Comparison of ENCODE assay signal across 9 mouse cellular contexts in the genomic region with DNA sequence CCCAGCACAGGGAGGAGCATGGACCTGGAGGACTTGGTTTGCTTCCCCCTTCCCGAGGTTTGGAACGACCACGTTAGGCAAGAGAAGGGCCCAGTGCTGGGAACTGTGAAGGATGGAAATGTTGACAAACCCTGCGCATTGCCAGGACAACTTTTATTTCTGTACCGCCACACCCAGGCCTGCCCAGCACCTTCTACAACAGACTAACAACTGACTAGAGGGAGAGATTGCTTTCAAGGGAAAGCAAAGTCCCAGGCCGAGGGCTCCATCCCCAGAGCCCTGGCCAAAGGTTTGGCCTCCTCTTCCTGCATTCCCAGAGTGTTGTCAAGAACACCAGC. TPM values are rescaled to one million over a fixed set of nuclear protein-coding genes. Genes with fewer than 3 reads are reported as not detected.
DNase-seq lines count a peak whose midpoint lies in the region; ATAC-seq and TF ChIP-seq lines count a peak whose summit lies in the region.
"Had no signal": no experiment of that assay in that cellular context is flagged by ENCODE, and none has a peak within 500 bp of the region (broad histone marks: within the 10 kb centered on the region; RNA-seq: fewer than 3 reads in every experiment).

No protein-coding gene starts in this region.

- H3K9ac ChIP-seq in heart, embryonic 13.5 days = peak overlapping the region; percentile 70
- H3K9ac ChIP-seq in ES-Bruce4 (ENCODE audit: low read depth, poor library complexity, severe bottlenecking) = peak overlapping the region; percentile 8; the same call in 1 of the 2 replicates
- H3K9ac ChIP-seq in hindbrain, embryonic 14.5 days = peak overlapping the region; percentile 6; the same call in 1 of the 2 replicates
- H3K9ac ChIP-seq in lung, embryonic 16.5 days (ENCODE audit: low read length) = peak overlapping the region; percentile 50; the same call in 1 of the 2 replicates
- H3K9ac ChIP-seq in forebrain, embryonic 12.5 days = no peak overlapping the region

- H3K27ac ChIP-seq in heart, embryonic 13.5 days (replicated peaks) = peak overlapping the region; percentile 88
- peak overlapping the region; percentile 73 for H3K27ac ChIP-seq in ES-Bruce4 (ENCODE audit: insufficient read depth, low read length)
- H3K27ac ChIP-seq in hindbrain, embryonic 14.5 days = peak overlapping the region; percentile 51; the same call in 1 of the 2 replicates
- H3K27ac ChIP-seq in lung, embryonic 16.5 days (ENCODE audit: low read length) = peak overlapping the region; percentile 95
- H3K27ac ChIP-seq in forebrain, embryonic 12.5 days = no peak overlapping the region

- no peak overlapping the region for H3K4me3 ChIP-seq in heart, embryonic 13.5 days
- H3K4me3 ChIP-seq in ES-Bruce4 (ENCODE audit: low read depth, low read length) = no peak overlapping the region
- H3K4me3 ChIP-seq in hindbrain, embryonic 14.5 days (replicated peaks; ENCODE audit: low read length) = no peak overlapping the region
- H3K4me3 ChIP-seq in lung, embryonic 16.5 days (ENCODE audit: low read length) = no peak overlapping the region
- no peak overlapping the region for H3K4me3 ChIP-seq in forebrain, embryonic 12.5 days (replicated peaks)

- H3K27me3 ChIP-seq in heart, embryonic 13.5 days (replicated peaks) = no peaks in the 10 kb centered on the region
- no peaks in the 10 kb centered on the region for H3K27me3 ChIP-seq in ES-Bruce4 (ENCODE audit: control insufficient read depth, insufficient read depth, low read length, poor library complexity, severe bottlenecking)
- no peaks in the 10 kb centered on the region for H3K27me3 ChIP-seq in hindbrain, embryonic 14.5 days (ENCODE audit: control insufficient read depth, insufficient read depth, low read length)
- no peaks in the 10 kb centered on the region for H3K27me3 ChIP-seq in lung, embryonic 16.5 days (ENCODE audit: control insufficient read depth, insufficient read depth, low read depth, low read length)
- H3K27me3 ChIP-seq in forebrain, embryonic 12.5 days = no peaks in the 10 kb centered on the region

- no peaks in the 10 kb centered on the region for H3K9me3 ChIP-seq in heart, embryonic 13.5 days
- H3K9me3 ChIP-seq in ES-Bruce4 (replicated peaks; ENCODE audit: control insufficient read depth, insufficient read depth, low read length, poor library complexity, severe bottlenecking) = no peaks in the 10 kb centered on the region
- no peaks in the 10 kb centered on the region for H3K9me3 ChIP-seq in hindbrain, embryonic 14.5 days (ENCODE audit: control insufficient read depth, low read length)
- H3K9me3 ChIP-seq in lung, embryonic 16.5 days (ENCODE audit: control insufficient read depth, low read length) = no peaks in the 10 kb centered on the region
- no peaks in the 10 kb centered on the region for H3K9me3 ChIP-seq in forebrain, embryonic 12.5 days

- no peak for TF ChIP-seq EP300 in ES-Bruce4 (IDR thresholded peaks at IDR 0.05; ENCODE audit: insufficient read depth, low read depth, low read length)

- peaks cover 15% of the 10 kb centered on the region for H3K36me3 ChIP-seq in heart, embryonic 13.5 days
- no peaks in the 10 kb centered on the region; the same call in 1 of the 2 replicates for H3K36me3 ChIP-seq in ES-Bruce4 (ENCODE audit: control insufficient read depth, insufficient read depth, low read length, poor library complexity, severe bottlenecking)
- H3K36me3 ChIP-seq in hindbrain, embryonic 14.5 days (replicated peaks; ENCODE audit: control insufficient read depth, insufficient read depth) = peaks cover 19% of the 10 kb centered on the region
- H3K36me3 ChIP-seq in lung, embryonic 16.5 days (ENCODE audit: control insufficient read depth, insufficient read depth, low read length) = peaks cover 8% of the 10 kb centered on the region; the same call in 1 of the 2 replicates
- H3K36me3 ChIP-seq in forebrain, embryonic 12.5 days (replicated peaks) = peaks cover 11% of the 10 kb centered on the region

- TF ChIP-seq POLR2A in ES-Bruce4 (IDR thresholded peaks at IDR 0.05; ENCODE audit: insufficient read depth, low read length) = no peak

- H3K4me2 ChIP-seq in heart, embryonic 13.5 days = no peak overlapping the region
- H3K4me2 ChIP-seq in hindbrain, embryonic 14.5 days (replicated peaks) = no peak overlapping the region
- H3K4me2 ChIP-seq in lung, embryonic 16.5 days (ENCODE audit: low read depth, low read length) = no peak overlapping the region
- H3K4me2 ChIP-seq in forebrain, embryonic 12.5 days = no peak overlapping the region

- peaks cover 53% of the 10 kb centered on the region for H3K4me1 ChIP-seq in heart, embryonic 13.5 days
- peaks cover 16% of the 10 kb centered on the region for H3K4me1 ChIP-seq in ES-Bruce4 (ENCODE audit: control insufficient read depth, insufficient read depth, low read length)
- H3K4me1 ChIP-seq in hindbrain, embryonic 14.5 days (replicated peaks; ENCODE audit: control insufficient read depth, insufficient read depth, low read length) = peaks cover 28% of the 10 kb centered on the region
- H3K4me1 ChIP-seq in lung, embryonic 16.5 days (replicated peaks; ENCODE audit: control insufficient read depth, insufficient read depth, low read length) = peaks cover 30% of the 10 kb centered on the region
- H3K4me1 ChIP-seq in forebrain, embryonic 12.5 days = peaks cover 31% of the 10 kb centered on the region

- no peak for DNase-seq in heart, adult 9 months (ENCODE audit: low spot score in 2 of 2)
- DNase-seq in hindbrain, embryonic 14.5 days (ENCODE audit: low spot score) = no peak
- DNase-seq in frontal cortex, postnatal 10 days (ENCODE audit: low spot score in 2 of 2) = no peak
- DNase-seq in retina, postnatal 1 day = no peak
- DNase-seq: thymus, postnatal 4 days had no signal

- ATAC-seq in heart, embryonic 13.5 days (ENCODE audit: extremely low read depth, insufficient number of reproducible peaks, low FRiP score, low TSS enrichment) = no peak
- no peak for ATAC-seq in hindbrain, embryonic 14.5 days (ENCODE audit: low FRiP score)
- no peak; the same call in none of the 2 replicates for ATAC-seq in lung, embryonic 16.5 days (ENCODE audit: low read depth)
- ATAC-seq in forebrain, embryonic 12.5 days (ENCODE audit: low FRiP score) = no peak

- 48% methylated on average over 6 of the region's 6 CpGs for WGBS in heart, embryonic 13.5 days
- 60% methylated on average over 6 of the region's 6 CpGs for whole genome bisulfite sequencing in hindbrain, embryonic 14.5 days
- 34% methylated on average over 6 of the region's 6 CpGs for WGBS in lung, embryonic 16.5 days
- WGBS in forebrain, embryonic 12.5 days = 60% methylated on average over 6 of the region's 6 CpGs

- TF ChIP-seq CTCF in ES-Bruce4 (IDR thresholded peaks at IDR 0.05; ENCODE audit: low read depth, low read length) = no peak

RNA-seq across cellular contexts. Expression of gene Hexim2, which starts 8.5 kb away (rescaled TPM):
- polyA plus RNA-seq in heart, embryonic 13.5 days (2015; fragmentation: Nextera tagmentation; extraction: Ambion mirVana) = 5.7 and 6.2 TPM in 2 replicates
- polyA plus RNA-seq in ES-Bruce4 (2011; ENCODE audit: insufficient read depth, insufficient read length, low read depth, missing spikeins) = 1.7 and 4.5 TPM in 2 replicates
- polyA plus RNA-seq in hindbrain, embryonic 14.5 days (2014; fragmentation: Nextera tagmentation; extraction: Ambion mirVana) = 20.9 and 24.2 TPM in 2 replicates
- 8.7 and 10.1 TPM in 2 replicates for polyA plus RNA-seq in lung, embryonic 16.5 days (2015; fragmentation: Nextera tagmentation; extraction: Ambion mirVana)
- 10.1 and 11.8 TPM in 2 replicates for polyA plus RNA-seq in forebrain, embryonic 12.5 days (2016; fragmentation: Nextera tagmentation; extraction: Ambion mirVana)

RNA-seq across cellular contexts. Expression of gene Hexim1, which starts 24.7 kb away (rescaled TPM):
- 2.8 and 3.0 TPM in 2 replicates for polyA plus RNA-seq in heart, embryonic 13.5 days (2015; fragmentation: Nextera tagmentation; extraction: Ambion mirVana)
- 17.2 and 20.1 TPM in 2 replicates for polyA plus RNA-seq in ES-Bruce4 (2011; ENCODE audit: insufficient read depth, insufficient read length, low read depth, missing spikeins)
- 5.3 and 5.6 TPM in 2 replicates for polyA plus RNA-seq in hindbrain, embryonic 14.5 days (2014; fragmentation: Nextera tagmentation; extraction: Ambion mirVana)
- 4.6 and 5.2 TPM in 2 replicates for polyA plus RNA-seq in lung, embryonic 16.5 days (2015; fragmentation: Nextera tagmentation; extraction: Ambion mirVana)
- 3.4 TPM in 2 replicates for polyA plus RNA-seq in forebrain, embryonic 12.5 days (2016; fragmentation: Nextera tagmentation; extraction: Ambion mirVana)

RNA-seq across cellular contexts. Expression of gene Fmnl1, which starts 30.2 kb away (rescaled TPM):
- polyA plus RNA-seq in heart, embryonic 13.5 days (2015; fragmentation: Nextera tagmentation; extraction: Ambion mirVana) = 2.0 and 2.6 TPM in 2 replicates
- 1.7 and 4.9 TPM in 2 replicates for polyA plus RNA-seq in ES-Bruce4 (2011; ENCODE audit: insufficient read depth, insufficient read length, low read depth, missing spikeins)
- 6.1 and 8.0 TPM in 2 replicates for polyA plus RNA-seq in hindbrain, embryonic 14.5 days (2014; fragmentation: Nextera tagmentation; extraction: Ambion mirVana)
- polyA plus RNA-seq in lung, embryonic 16.5 days (2015; fragmentation: Nextera tagmentation; extraction: Ambion mirVana) = 2.9 and 3.0 TPM in 2 replicates
- polyA plus RNA-seq in forebrain, embryonic 12.5 days (2016; fragmentation: Nextera tagmentation; extraction: Ambion mirVana) = 1.1 TPM in 2 replicates

RNA-seq across cellular contexts. Expression of gene Acbd4, which starts 39.2 kb away (rescaled TPM):
- polyA plus RNA-seq in heart, embryonic 13.5 days (2015; fragmentation: Nextera tagmentation; extraction: Ambion mirVana) = 12.0 and 14.3 TPM in 2 replicates
- 15.0 and 19.4 TPM in 2 replicates for polyA plus RNA-seq in ES-Bruce4 (2011; ENCODE audit: insufficient read depth, insufficient read length, low read depth, missing spikeins)
- polyA plus RNA-seq in hindbrain, embryonic 14.5 days (2014; fragmentation: Nextera tagmentation; extraction: Ambion mirVana) = 8.3 and 10.6 TPM in 2 replicates
- 22.8 and 28.7 TPM in 2 replicates for polyA plus RNA-seq in lung, embryonic 16.5 days (2015; fragmentation: Nextera tagmentation; extraction: Ambion mirVana)
- polyA plus RNA-seq in forebrain, embryonic 12.5 days (2016; fragmentation: Nextera tagmentation; extraction: Ambion mirVana) = 5.7 and 7.1 TPM in 2 replicates

RNA-seq across cellular contexts. Expression of gene Plcd3, which starts 39.3 kb away (rescaled TPM):
- 7.8 and 8.7 TPM in 2 replicates for polyA plus RNA-seq in heart, embryonic 13.5 days (2015; fragmentation: Nextera tagmentation; extraction: Ambion mirVana)
- 14.7 and 17.5 TPM in 2 replicates for polyA plus RNA-seq in ES-Bruce4 (2011; ENCODE audit: insufficient read depth, insufficient read length, low read depth, missing spikeins)
- 1.7 and 1.9 TPM in 2 replicates for polyA plus RNA-seq in hindbrain, embryonic 14.5 days (2014; fragmentation: Nextera tagmentation; extraction: Ambion mirVana)
- 3.1 and 3.3 TPM in 2 replicates for polyA plus RNA-seq in lung, embryonic 16.5 days (2015; fragmentation: Nextera tagmentation; extraction: Ambion mirVana)
- polyA plus RNA-seq in forebrain, embryonic 12.5 days (2016; fragmentation: Nextera tagmentation; extraction: Ambion mirVana) = 1.4 and 1.5 TPM in 2 replicates
